Mouse (Mus musculus): Measurements from ENCODE around the gene Gm2897. TPM values are rescaled to one million over a fixed set of nuclear protein-coding genes. Genes with fewer than 3 reads are reported as not detected.
"Not testable (repeated sequence)": the region's sequence is repeated elsewhere in the genome, so short reads cannot be mapped to it uniquely, and the experiment has no call there.

Gm2897 gene
- polyA plus RNA-seq (2012; rRNA removed), result 2.6 and 3.1 TPM in 2 replicates

DNA sequence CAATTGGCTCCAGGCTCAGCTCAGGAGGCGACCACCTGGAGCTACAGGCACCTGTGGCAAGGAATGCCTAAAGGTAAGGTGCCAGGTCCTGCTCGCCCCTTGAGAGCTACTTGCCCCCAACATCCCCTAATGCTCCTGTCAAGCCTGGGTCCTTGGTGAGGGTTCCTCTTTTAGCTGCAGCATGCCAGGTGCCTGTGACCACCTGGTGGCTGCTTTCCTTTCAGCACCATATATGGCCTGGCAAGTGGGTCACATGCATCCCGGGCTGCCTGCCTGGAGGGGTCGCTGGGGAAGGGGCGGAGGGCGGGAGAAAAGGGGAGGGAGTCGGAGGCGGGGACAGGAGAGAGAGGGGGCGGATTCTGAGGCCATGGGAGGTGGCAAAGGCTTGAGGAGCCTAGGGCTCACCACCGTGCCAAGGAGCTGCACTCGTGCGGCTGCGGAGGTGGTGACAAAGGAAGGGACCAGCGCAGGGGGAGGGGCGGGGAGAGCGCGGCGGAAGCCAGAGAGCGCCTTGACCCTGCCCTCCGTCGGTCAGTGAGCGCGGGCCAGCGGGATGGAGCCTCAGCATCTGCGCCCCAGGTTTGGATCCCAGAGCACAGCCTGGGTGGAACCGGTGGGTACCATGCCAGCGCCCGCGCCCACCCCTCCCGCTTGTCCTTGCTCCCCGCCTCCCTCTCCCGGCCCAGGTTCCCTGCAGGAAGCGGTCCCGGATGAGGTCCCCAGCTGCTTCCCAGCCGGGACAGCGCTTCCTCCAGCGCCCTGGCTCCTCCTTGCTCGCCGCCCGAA, at the start of gene Gm2897:
Gene Gm2897 (plus strand): TSS at position 559 of the 786 bp plus-strand sequence.
- H3K36me3 ChIP-seq (ENCODE audit: control insufficient read depth, insufficient read depth, low read length); H3K27me3 ChIP-seq (ENCODE audit: control insufficient read depth, insufficient read depth, low read length); H3K27ac ChIP-seq (ENCODE audit: control insufficient read depth, insufficient read depth, low read depth, low read length); H3K4me3 ChIP-seq (ENCODE audit: control insufficient read depth, low read depth, low read length); H3K4me1 ChIP-seq (ENCODE audit: control insufficient read depth, insufficient read depth, low read length): not testable (repeated sequence)

DNA sequence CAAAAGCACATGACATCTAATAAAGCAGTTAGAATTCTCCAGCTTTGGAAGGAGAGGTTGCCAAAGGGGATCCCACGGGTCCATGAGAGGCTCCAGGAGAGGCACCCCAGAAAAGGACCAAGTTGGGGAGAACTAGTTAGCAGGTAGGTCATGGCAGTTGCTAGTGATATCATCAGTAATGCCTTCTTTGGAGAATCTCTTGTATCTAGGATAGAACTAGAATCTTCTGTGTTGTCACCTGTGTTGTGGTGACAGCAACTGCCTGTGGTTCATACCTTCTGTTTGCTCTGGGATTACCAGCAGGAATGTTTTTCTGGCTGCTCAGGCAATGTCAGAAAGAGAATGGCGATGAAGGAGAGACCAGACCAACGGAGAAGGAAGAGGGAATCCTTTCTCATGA, 19.4 kb upstream of the Gm2897 start, which contains the start of gene Gm2888:
Gene Gm2888 (plus strand): TSS at position 301 of the 400 bp plus-strand sequence.
- H3K27ac ChIP-seq (ENCODE audit: control insufficient read depth, insufficient read depth, low read depth, low read length); H3K4me1 ChIP-seq (ENCODE audit: control insufficient read depth, insufficient read depth, low read length); H3K4me3 ChIP-seq (ENCODE audit: control insufficient read depth, low read depth, low read length); H3K36me3 ChIP-seq (ENCODE audit: control insufficient read depth, insufficient read depth, low read length); H3K27me3 ChIP-seq (ENCODE audit: control insufficient read depth, insufficient read depth, low read length): not testable (repeated sequence)

DNA sequence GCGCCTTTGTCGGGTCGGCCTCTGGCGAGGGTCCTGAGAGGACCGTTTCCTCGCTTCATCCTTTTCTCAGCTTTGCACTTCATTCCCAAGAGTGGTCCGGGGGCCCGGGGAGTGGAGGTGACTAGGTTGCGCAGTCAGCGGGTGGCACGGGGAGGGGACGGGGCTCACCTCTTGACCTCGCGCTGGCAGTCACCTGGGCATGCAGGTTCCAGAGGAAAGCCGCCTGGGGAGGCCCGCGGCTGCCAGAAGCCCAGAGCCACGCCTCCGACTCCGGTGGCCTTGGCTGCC, 372 bp downstream of the Gm2897 start:
- H3K36me3 ChIP-seq (ENCODE audit: control insufficient read depth, insufficient read depth, low read length); H3K4me1 ChIP-seq (ENCODE audit: control insufficient read depth, insufficient read depth, low read length); H3K27ac ChIP-seq (ENCODE audit: control insufficient read depth, insufficient read depth, low read depth, low read length); H3K27me3 ChIP-seq (ENCODE audit: control insufficient read depth, insufficient read depth, low read length); H3K4me3 ChIP-seq (ENCODE audit: control insufficient read depth, low read depth, low read length): not testable (repeated sequence)

DNA sequence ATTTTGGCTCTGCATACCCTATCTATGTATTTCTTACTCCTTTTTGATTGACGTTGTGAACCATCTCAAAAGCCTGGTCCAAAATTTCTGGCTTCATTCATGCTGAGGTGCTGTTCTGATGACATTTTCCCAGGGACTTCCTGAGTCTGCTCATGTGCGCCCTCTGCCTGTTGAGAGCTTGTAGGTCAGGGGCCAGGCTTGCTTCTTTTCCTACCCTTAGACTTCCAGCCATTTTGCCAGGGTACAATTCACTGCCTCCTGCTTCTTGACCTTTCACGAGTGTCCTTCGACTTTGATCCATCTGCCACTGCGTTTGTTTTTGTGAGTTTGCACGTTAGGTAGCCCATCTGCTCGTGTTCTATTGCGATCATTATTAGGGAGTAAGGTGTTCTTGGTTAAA, 1.0 kb downstream of the Gm2897 start:
- not testable (repeated sequence) for H3K27ac ChIP-seq (ENCODE audit: control insufficient read depth, insufficient read depth, low read depth, low read length); H3K27me3 ChIP-seq (ENCODE audit: control insufficient read depth, insufficient read depth, low read length); H3K4me1 ChIP-seq (ENCODE audit: control insufficient read depth, insufficient read depth, low read length); H3K36me3 ChIP-seq (ENCODE audit: control insufficient read depth, insufficient read depth, low read length); H3K4me3 ChIP-seq (ENCODE audit: control insufficient read depth, low read depth, low read length)

DNA sequence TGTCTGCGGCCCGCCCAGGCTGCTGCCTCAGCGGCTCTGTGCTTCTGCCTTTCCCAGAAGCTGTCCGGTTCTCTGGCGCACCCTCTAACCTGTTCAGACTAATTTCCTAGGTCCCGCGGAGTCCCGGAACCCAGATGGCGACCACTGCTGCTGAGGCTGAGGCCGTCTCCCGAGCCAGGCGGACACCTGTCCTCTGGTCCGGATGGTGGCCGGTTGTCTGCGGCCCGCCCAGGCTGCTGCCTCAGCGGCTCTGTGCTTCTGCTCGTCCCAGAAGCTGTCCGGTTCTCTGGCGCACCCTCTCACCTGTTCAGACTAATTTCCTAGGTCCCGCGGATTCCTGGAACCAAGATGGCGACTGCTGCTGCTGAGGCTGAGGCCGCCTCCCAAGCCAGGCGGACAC, 67.0 kb downstream of the Gm2897 start:
- not testable (repeated sequence) for H3K36me3 ChIP-seq (ENCODE audit: control insufficient read depth, insufficient read depth, low read length); H3K27me3 ChIP-seq (ENCODE audit: control insufficient read depth, insufficient read depth, low read length); H3K27ac ChIP-seq (ENCODE audit: control insufficient read depth, insufficient read depth, low read depth, low read length); H3K4me3 ChIP-seq (ENCODE audit: control insufficient read depth, low read depth, low read length); H3K4me1 ChIP-seq (ENCODE audit: control insufficient read depth, insufficient read depth, low read length)

Other genes with a start within 250 kb of the Gm2897 start
- 0.88 and 2.1 TPM in 2 replicates for gene Gm2888, start 19.3 kb upstream of the Gm2897 start, polyA plus RNA-seq (2012; rRNA removed)
- 1.4 and 3.8 TPM in 2 replicates for gene Gm10340, start 84.7 kb downstream of the Gm2897 start, polyA plus RNA-seq (2012; rRNA removed)
- gene Gm5795, start 139.0 kb downstream of the Gm2897 start, polyA plus RNA-seq (2012; rRNA removed), result 38.2 and 40.7 TPM in 2 replicates
- gene D830030K20Rik, start 159.2 kb downstream of the Gm2897 start, polyA plus RNA-seq (2012; rRNA removed), result 0.41 and 0.78 TPM in 2 replicates

Measured in testis, adult 2 months (tissue).